Mouse (Mus musculus): ENCODE measurements around the gene Fam25c.
"Not testable (repeated sequence)": the region's sequence is repeated elsewhere in the genome, so short reads cannot be mapped to it uniquely, and the experiment has no call there.

The Fam25c gene

DNA sequence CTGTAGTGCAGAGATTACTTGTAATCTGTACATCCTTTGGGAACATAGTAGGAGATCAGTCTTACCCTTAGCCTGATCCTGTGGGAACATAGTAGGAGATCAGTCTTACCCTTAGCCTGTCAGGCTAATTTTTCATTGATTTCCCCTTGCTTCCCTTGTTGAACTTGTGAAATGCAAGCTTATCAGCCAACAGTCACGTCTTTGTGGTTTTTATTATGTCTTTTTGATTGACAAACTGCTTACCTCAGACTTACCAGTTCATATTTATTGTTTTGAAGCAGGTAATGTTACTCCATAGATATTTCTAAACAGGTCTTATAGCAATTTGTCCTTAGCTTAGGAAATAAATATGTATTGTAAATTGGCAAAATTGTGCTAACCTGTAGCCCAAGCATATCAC, 27.6 kb downstream of the Fam25c start:
- no peak for DNase-seq (ENCODE audit: low spot score in 2 of 2)

- no peak for DNase-seq (ENCODE audit: low spot score in 2 of 2)
These were observed 28.6 kb downstream of the Fam25c start for GRCm38 (mm10) chr14:34326606-34327005.

- DNase-seq (ENCODE audit: low spot score in 2 of 2), result no peak
These were observed 31.6 kb downstream of the Fam25c start for GRCm38 (mm10) chr14:34323576-34324085.

GRCm38 (mm10) chr14:34318113-34318512, 37.1 kb downstream of the Fam25c start:
- DNase-seq (ENCODE audit: low spot score in 2 of 2), result no peak

- DNase-seq (ENCODE audit: low spot score in 2 of 2), result no peak
These were observed 37.8 kb downstream of the Fam25c start for GRCm38 (mm10) chr14:34317431-34317830.

DNA sequence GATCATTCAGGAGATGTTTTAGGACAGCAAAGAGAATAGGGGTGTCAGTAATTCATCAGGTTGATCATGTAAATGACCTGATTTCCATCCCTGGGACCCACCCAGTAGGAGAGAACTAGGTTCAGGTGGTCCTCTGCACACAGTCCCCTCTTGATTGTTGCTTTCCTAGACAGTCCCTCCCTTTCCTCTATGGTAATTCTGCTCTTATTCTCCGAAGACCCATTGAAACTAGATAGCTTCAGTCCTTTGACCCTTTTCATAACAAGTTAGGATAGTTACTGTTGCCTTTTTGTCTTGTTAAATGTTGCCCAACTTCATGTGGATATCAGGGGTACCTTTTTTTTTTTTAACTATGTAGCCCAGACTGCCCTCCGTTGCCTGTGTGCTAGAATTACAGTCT, 38.9 kb downstream of the Fam25c start:
- DNase-seq (ENCODE audit: low spot score in 2 of 2), result no peak

DNA sequence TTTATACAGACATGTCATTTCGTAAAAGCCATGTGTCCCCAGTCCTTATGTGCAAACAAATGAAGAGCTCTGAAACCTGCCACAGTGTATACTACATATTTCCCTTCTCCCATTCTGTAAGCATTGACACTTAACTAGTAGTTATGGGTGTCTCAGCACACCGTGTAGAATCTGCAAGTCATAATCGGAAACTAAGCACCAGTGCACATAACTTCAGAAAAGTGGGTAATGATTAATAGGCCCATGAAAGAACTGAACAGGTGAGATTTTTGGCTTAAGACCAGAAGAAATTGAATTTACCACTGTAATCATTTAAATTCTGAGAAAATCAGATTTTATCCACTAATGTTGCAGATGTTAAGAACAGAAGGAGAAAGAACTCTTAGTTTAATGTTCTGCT, 40.4 kb downstream of the Fam25c start:
- no peak for DNase-seq (ENCODE audit: low spot score in 2 of 2)

DNA sequence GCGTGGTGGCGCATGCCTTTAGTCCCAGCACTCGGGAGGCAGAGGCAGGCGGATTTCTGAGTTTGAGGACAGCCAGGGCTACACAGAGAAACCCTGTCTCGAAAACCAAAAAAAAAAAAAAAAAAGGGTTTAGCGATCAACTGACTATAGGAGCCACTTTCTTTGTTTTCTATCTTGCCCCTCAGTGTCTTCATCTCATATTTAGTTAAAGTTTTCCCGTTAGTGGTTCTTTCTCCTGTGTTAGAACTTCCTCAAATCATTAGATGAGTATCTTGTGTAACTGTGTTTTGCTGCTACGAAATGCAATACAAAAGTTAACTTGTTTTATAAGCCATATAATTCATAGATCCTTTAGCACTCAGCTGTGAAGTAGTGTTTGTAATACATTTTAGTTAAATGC, 40.9 kb downstream of the Fam25c start:
- DNase-seq (ENCODE audit: low spot score in 2 of 2), result not testable (repeated sequence)

DNA sequence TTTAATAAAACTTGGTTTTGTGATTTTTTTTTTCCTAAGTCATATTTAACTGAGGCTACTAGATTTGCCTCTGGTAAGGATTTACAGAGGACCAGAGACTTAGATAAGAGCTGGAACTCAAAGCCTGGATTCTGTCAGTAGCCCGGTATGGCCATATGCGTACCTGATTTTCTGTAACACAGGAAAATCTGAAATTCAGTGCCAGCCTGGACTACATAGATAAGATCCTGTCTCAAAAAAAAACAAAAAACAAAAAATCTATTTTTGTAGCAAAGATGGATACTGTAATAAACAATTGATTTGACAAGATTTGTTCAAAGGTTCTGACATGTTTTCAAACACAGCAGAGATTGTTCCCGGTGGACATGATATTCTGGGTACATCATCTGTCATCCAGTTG, 41.6 kb downstream of the Fam25c start:
- DNase-seq (ENCODE audit: low spot score in 2 of 2), result no peak

DNA sequence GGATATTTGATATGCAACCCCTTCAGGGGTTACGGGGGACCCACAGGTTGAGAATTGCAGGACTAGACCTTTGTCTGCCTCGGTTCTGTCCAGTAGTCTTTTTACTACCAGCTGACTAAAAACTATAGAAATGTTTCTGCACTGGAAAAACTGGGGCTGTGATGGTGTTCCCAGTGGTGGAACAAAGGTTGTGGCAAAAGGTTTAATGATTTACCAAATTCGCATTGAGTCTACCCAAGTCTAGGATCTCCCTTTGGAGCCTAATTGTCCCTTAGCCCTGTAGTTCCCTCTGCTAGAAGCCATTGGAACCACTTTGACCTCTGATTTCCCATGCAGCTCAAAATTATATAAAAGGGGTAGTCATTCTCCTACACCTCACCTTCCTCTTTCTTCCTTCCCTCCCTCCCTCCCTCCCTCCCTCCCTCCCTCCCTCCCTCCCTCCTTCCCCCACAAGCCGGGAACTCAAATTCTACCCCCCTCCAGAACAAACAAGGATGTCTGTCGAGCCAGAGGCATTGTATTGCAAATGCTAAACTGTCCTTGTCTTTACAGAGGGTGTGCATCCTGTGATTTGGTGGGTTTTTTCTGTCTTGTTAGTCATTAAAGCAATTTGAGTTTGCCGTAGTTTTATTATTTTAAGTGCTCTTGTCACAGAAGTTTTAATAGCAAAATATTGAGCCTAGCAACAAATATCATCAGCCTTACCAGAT, 42.7 kb downstream of the Fam25c start:
- DNase-seq (ENCODE audit: low spot score in 2 of 2), result no peak

DNA sequence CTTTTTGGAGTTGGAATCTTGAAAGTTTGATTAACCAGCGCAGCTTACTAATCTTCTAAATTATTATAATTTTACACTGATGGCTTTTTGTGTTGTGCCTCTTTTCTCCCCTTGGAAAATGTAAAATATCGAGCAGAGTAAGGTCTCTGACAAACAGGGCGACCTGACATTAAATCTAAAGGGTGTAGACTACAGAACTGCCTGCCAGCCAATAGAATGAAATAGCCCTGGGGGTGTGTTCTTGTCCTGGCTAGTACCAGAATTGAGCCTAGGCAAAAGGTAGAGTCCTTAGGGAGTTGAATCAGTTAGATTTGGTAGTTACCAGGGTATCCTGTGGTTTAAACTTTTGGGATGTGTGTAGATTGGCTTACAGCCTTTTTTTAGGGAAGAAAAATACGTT, 43.5 kb downstream of the Fam25c start:
- DNase-seq (ENCODE audit: low spot score in 2 of 2), result no peak

GRCm38 (mm10) chr14:34311021-34311631, 44.1 kb downstream of the Fam25c start:
- peak; percentile 26 to 39 for DNase-seq (ENCODE audit: low spot score in 2 of 2)

DNA sequence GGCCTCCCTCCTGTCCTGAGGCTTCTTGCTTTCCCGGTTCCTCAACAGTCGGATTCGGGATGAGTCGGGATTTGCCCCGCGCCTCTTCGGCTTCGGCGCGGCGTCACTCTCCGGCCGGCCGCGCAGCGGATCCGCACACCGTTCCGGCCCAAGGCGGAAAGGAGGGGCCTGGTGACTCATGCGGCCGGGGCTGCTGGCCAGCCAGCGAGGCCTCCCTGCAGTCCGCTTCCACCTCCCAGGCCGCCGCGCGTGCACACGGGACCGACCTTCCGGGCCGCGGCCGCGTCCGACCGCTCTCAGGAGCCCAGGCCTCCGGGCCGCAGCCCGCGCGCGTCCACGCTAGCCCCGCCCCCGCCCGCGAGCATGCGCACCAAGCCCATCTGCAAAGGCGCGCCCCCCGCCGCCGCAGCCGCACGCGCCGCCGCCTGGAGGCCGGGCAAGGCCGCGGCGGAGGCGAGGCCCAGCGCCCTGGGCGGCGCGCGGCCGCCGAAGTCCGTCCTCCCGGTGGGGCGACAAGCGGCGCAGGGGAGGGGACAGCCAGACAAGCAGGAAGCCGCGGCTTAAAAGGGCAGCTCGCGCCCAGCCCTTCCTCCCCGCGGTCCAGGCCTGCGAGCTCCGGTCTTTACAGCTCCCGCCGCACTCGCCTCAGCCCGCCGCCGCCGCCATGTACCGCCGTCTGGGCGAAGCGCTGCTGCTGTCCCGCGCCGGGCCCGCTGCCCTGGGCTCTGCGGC, 44.8 kb downstream of the Fam25c start, which contains the start of the genes Shld2 and Glud1:
TSS of gene Shld2 (minus strand) at position 260 of the 732 bp plus-strand sequence.
TSS of gene Glud1 (plus strand) at position 494 of the 732 bp plus-strand sequence.
- peak; percentile 78 to 86 for DNase-seq (ENCODE audit: low spot score in 2 of 2)

DNA sequence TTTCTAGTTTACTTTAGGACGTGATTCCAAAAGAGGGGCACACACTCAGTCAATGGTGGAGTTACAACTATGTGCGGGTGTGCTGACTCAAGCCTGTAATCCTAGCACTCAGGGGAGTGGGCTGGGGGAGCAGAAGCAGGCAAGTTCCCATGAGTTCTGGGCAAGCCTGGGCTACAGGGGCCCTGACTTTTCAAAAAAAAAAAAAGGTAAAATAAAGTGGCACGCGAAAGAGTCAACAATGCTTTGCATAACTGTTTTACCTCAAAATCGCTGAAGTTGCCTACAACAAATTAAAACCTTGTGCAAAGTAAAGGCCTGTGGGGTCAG, 45.4 kb downstream of the Fam25c start:
- no peak for DNase-seq (ENCODE audit: low spot score in 2 of 2)

- no peak for DNase-seq (ENCODE audit: low spot score in 2 of 2)
These were observed 46.0 kb downstream of the Fam25c start for GRCm38 (mm10) chr14:34309266-34309665.

GRCm38 (mm10) chr14:34303265-34303680, 52.0 kb downstream of the Fam25c start:
- DNase-seq (ENCODE audit: low spot score in 2 of 2), result no peak

- no peak for DNase-seq (ENCODE audit: low spot score in 2 of 2)
These were observed 52.5 kb downstream of the Fam25c start for GRCm38 (mm10) chr14:34302681-34303242.

All from frontal cortex, postnatal 25 days (tissue).